In genomic region chr19:58060199-58060853, GRCm38 (mm10) we compare ENCODE assay signal across 10 mouse cellular contexts.
DNase-seq lines count a peak whose midpoint lies in the region; ATAC-seq lines count a peak whose summit lies in the region.
"Had no signal": no experiment of that assay in that cellular context is flagged by ENCODE, and none has a peak within 500 bp of the region (broad histone marks: within the 10 kb centered on the region; RNA-seq: fewer than 3 reads in every experiment).

No protein-coding gene starts in this region.

- H3K27me3 ChIP-seq in heart, embryonic 10.5 days (ENCODE audit: insufficient read depth, poor library complexity, severe bottlenecking), result no peaks in the 10 kb centered on the region
- no peaks in the 10 kb centered on the region for H3K27me3 ChIP-seq in midbrain, embryonic 11.5 days (ENCODE audit: control insufficient read depth, insufficient read depth, low read length)

- peak overlapping the region; percentile 37 for H3K4me3 ChIP-seq in heart, embryonic 10.5 days
- no peak overlapping the region for H3K4me3 ChIP-seq in midbrain, embryonic 11.5 days (ENCODE audit: low read depth, low read length)

- WGBS in heart, embryonic 10.5 days, result 19% methylated on average over 12 of the region's 12 CpGs
- 23% methylated on average over 12 of the region's 12 CpGs for WGBS in midbrain, embryonic 11.5 days

- peak overlapping the region; percentile 3; the same call in 1 of the 2 replicates for H3K4me2 ChIP-seq in midbrain, embryonic 11.5 days

- H3K36me3 ChIP-seq in heart, embryonic 10.5 days, result no peaks in the 10 kb centered on the region
- no peaks in the 10 kb centered on the region for H3K36me3 ChIP-seq in midbrain, embryonic 11.5 days (ENCODE audit: control insufficient read depth, insufficient read depth, low read length)

- H3K9ac ChIP-seq in midbrain, embryonic 11.5 days (ENCODE audit: low read length), result no peak overlapping the region
- H3K9ac ChIP-seq: liver, embryonic 14.5 days had no signal

- H3K9me3 ChIP-seq in heart, embryonic 10.5 days, result no peaks in the 10 kb centered on the region
- H3K9me3 ChIP-seq in midbrain, embryonic 11.5 days (ENCODE audit: control insufficient read depth, low read length), result no peaks in the 10 kb centered on the region

- peak overlapping the region; percentile 43 for H3K27ac ChIP-seq in heart, embryonic 10.5 days
- H3K27ac ChIP-seq in midbrain, embryonic 11.5 days (ENCODE audit: low read depth, low read length), result peak overlapping the region; percentile 44
- H3K27ac ChIP-seq: liver, embryonic 14.5 days had no signal

- no peak for DNase-seq in heart, embryonic 10.5 days (ENCODE audit: low spot score)
- no peak for DNase-seq in heart, adult 8-10 months (ENCODE audit: low spot score)
- DNase-seq in thymus, postnatal 0 days (ENCODE audit: low spot score), result peak; percentile 43
- no peak for DNase-seq in thymus, adult 18-20 months
- DNase-seq in midbrain, embryonic 11.5 days (ENCODE audit: low spot score, missing footprints), result peak; percentile 91
- no peak for DNase-seq in cerebellum, postnatal 36 days
- no peak for DNase-seq in layer of hippocampus, adult 11-12 months (ENCODE audit: low spot score)
- DNase-seq in gastrocnemius, postnatal 4 days (ENCODE audit: low spot score in 2 of 2), result no peak
- DNase-seq: layer of hippocampus, adult 9-11 months had no signal

- H3K4me1 ChIP-seq in heart, embryonic 10.5 days, result peaks cover 50% of the 10 kb centered on the region
- H3K4me1 ChIP-seq in midbrain, embryonic 11.5 days (ENCODE audit: control insufficient read depth, insufficient read depth, low read length), result peaks cover 21% of the 10 kb centered on the region

- peak; percentile 60 for ATAC-seq in midbrain, embryonic 11.5 days (ENCODE audit: low FRiP score)

Comparison
In these comparisons a context has a peak if more than half of its experiments do, and no peak if none do; other contexts are left out.
1. DNase-seq: peak in thymus, postnatal 0 days (single experiment) and midbrain, embryonic 11.5 days (single experiment); none in heart, embryonic 10.5 days (single experiment), heart, adult 8-10 months (single experiment), thymus, adult 18-20 months (0 of 2), cerebellum, postnatal 36 days (0 of 2), layer of hippocampus, adult 11-12 months (single experiment) and gastrocnemius, postnatal 4 days (0 of 2).